Mouse (Mus musculus) bone marrow, adult 2 months (tissue): Measurements from ENCODE around the gene Efcab11. TPM values are rescaled to one million over a fixed set of nuclear protein-coding genes. Genes with fewer than 3 reads are reported as not detected.

Experiments used
- H3K27ac ChIP-seq: fragments of 200-500 bp; 2 replicates; pipeline ENCODE4 v1.5.1; 2012; ENCODE audit warnings: low read depth, mild to moderate bottlenecking, control low read depth, inconsistent platforms, low read length; ENCODE audit not compliant: control insufficient read depth, poor library complexity, insufficient read depth
- H3K4me1 ChIP-seq: fragments of 200-500 bp; 2 replicates; pipeline ENCODE4 v1.6.1; 2011; ENCODE audit warnings: low read length; ENCODE audit not compliant: control insufficient read depth, insufficient read depth
- H3K4me3 ChIP-seq: fragments of 200-500 bp; replicated peaks from 2 replicates; pipeline ENCODE3; 2011; ENCODE audit warnings: mild to moderate bottlenecking, low read depth, low read length, control low read depth; ENCODE audit not compliant: control insufficient read depth
- CTCF ChIP-seq: fragments of 200-500 bp; IDR thresholded peaks from 2 replicates; pipeline ENCODE4 v1.5.1; 2011; ENCODE audit warnings: low read length, control low read depth; ENCODE audit not compliant: control insufficient read depth, insufficient read depth
- POLR2A ChIP-seq: fragments of 200-500 bp; IDR thresholded peaks from 2 replicates; pipeline ENCODE4 v1.6.1; 2011; ENCODE audit warnings: low read depth, mild to moderate bottlenecking, control low read depth, low read length, borderline replicate concordance; ENCODE audit not compliant: control insufficient read depth
- WGBS: fragments of 180-500 bp; shearing (Covaris S2); methylation state at CpG from one replicate; pipeline ENCODE4 v1.1.7; 2018; 5-methylcytosine and 5-hydroxymethylcytosine counted together
- polyA plus RNA-seq: library from polyadenylated mRNA; stranded (reverse); fragments of >200 nt; gene quantifications from 2 replicates; pipeline ENCODE4 v1.2.4, GENCODE M21; 2011; ENCODE audit warnings: low replicate concordance; ENCODE audit not compliant: missing spikeins, insufficient read depth, insufficient read length

The Efcab11 gene
- polyA plus RNA-seq, 1 experiment: 7.1 TPM

DNA sequence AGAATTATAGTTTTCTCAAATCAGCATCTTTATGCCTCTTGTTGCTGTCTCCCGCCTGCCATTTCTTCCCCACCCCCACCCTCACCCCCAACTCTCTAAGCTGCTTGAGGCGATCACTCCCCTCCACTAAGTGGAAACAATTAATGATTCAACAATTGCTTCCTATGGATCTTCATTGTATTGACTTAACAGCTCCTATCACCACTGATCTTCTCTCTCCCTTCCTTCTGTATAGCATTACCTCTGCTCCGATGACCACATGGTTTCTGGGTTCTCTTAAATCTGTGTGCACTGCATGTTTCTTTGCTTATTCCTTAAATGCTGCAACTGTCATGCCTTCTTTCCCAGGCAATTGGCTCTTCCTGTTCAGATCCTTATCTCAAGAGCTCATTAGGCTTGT lies 120.2 kb downstream of the Efcab11 start:
- TF ChIP-seq POLR2A (no peak), CTCF (no peak)
- no peak overlapping the region for H3K4me3 ChIP-seq
- no peak overlapping the region for H3K27ac ChIP-seq
- 87% methylated on average over 3 of the region's 3 CpGs for WGBS
- H3K4me1 ChIP-seq: no peaks in the 10 kb centered on the region

DNA sequence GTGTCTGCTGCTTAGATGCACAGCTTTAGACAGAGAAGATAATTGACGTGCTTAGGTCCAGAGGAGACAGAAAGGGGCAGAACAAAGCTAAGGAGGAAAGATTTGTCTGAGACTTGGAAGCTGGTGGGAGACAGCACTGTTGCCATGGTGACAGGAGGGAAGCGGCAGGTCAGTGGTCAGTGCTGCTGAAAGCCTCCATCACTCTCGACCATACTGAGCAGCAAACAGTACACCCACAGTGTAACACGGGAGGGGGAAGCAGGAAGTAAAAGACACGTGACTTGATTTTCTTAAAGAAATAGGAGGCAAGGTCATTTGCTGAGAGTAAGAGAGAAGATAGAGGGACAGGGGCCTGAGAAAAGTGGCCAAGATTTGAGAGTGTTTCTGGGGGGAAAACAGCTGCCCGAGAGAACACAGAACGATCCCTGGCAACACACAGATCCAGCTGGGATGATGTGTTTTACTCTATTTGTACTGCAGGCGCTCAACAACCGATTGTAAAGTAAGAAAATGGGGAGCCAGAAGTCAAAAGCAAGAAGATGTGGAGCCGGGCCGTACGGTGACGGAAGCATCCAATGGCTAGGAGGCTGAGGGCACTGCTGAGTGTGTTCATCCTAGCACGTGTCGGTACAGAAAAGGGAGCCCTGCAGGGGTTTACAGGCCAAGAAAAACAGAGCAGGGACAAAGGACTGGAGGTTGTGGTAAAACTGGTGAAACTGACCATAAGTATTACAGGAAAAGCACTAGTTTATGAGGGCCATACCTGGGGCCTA lies 126.3 kb downstream of the Efcab11 start:
- 70% methylated on average over 15 of the region's 15 CpGs for WGBS
- no peaks in the 10 kb centered on the region for H3K4me1 ChIP-seq

DNA sequence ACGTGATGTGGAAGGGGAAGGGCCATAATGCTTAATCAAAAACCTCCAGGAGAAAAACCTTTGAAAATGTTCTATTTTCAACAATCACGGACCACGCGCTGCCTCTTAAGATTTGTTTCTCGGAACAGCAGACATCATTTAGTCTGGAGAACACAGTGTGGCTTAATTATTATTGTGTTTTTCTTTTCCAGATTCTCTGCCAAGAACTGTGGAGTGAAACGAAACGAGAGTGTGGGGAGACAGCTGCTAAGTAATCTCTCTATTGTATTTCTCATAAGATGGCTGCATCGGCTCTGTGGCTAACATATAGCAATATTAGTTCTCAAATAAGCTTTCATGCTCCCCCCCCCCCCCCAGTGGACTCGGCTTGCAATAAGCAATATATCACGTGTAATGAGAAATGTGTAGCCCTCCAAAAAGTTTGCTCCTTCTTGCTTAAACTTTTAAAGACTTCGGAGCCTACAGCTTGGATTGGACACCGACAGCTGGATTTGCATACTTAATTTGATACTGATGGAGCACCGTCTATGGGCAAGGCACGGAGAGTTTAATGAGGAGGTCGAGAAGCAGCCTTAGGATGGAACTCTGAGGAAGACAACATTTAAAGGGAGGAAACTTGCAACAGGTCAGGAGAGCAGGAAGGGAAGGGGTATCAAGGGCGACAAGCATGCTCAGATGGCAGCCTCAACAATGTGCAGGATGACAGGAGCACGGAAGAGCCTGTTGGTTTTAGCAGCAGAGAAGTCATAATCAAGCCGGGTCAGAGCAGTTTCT lies 127.1 kb downstream of the Efcab11 start:
- 82% methylated on average over 18 of the region's 18 CpGs for WGBS
- no peaks in the 10 kb centered on the region for H3K4me1 ChIP-seq
- no peak overlapping the region for H3K27ac ChIP-seq
- H3K4me3 ChIP-seq: no peak overlapping the region
- no peak for TF ChIP-seq POLR2A

More for the DNA sequence above, 126.3 kb downstream of the Efcab11 start:
- TF ChIP-seq CTCF: no peak
- no peak for TF ChIP-seq POLR2A
- Histone ChIP-seq H3K4me3 (no peak overlapping the region), H3K27ac (no peak overlapping the region)

DNA sequence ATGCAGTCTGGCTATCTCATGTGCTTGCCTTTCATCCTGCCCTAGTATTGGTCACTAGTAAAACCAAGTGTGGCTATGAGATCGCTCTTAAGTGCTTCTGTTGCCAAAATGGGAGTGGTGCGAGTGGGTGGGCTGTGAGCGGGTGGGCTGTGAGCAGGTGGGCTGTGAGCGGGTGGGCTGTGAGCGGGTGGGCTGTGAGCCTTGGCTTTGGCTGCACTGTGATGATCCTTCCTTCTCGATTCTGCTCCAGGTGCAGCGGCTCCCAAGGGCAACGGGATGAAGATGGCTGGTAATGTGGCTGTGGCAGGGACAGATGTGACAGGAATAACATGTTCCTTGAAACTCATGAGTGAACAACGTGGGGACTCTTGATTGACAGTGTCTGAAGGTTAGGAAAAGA lies 128.0 kb downstream of the Efcab11 start:
- TF ChIP-seq CTCF: no peak
- TF ChIP-seq POLR2A: no peak
- H3K27ac ChIP-seq: no peak overlapping the region
- no peaks in the 10 kb centered on the region for H3K4me1 ChIP-seq
- no peak overlapping the region for H3K4me3 ChIP-seq
- WGBS: 87% methylated on average over 9 of the region's 9 CpGs

DNA sequence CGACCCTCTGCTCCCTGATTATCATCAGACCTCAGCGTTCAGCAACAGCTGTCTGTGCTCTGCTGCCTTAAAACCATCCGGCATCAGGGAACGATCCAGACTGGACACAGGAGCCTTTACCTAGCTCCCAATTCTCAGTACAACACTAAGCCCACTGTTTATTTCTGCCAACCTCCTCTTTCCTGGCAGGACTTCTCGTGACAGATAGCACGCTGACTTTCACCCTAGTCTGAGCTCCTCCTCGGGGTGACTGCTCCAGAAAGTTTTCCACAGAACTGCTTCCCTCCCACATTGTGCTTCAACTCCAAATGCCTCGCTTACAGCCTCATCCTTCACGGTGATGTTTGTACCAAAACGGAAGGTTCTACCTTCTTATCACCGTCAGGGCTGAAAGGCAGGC lies 131.3 kb downstream of the Efcab11 start:
- Histone ChIP-seq H3K27ac (no peak overlapping the region), H3K4me3 (no peak overlapping the region), H3K4me1 (no peaks in the 10 kb centered on the region)
- TF ChIP-seq CTCF: no peak
- TF ChIP-seq POLR2A: no peak
- WGBS: 82% methylated on average over 11 of the region's 11 CpGs

DNA sequence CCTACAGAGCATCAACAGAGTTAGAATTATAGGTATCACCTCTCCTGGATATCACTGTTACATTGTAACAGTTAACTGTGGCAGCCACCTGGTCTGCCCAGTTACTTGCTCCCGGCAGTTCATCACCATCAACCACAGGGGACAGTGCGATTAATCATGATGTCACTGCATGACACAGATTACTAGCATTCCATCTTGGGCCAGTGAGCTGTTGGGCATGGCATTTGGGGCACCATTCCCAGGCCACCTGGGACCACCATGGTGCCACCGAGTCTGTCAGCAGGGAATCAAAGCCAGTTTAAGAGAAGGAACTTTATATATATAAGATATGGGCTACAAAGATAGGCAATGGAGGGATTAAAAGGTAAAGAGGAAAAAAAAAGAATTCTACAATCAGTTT lies 134.8 kb downstream of the Efcab11 start:
- Histone ChIP-seq H3K4me3 (no peak overlapping the region), H3K27ac (no peak overlapping the region), H3K4me1 (no peaks in the 10 kb centered on the region)
- no peak for TF ChIP-seq CTCF
- no peak for TF ChIP-seq POLR2A
- 76% methylated on average over 3 of the region's 3 CpGs for WGBS

DNA sequence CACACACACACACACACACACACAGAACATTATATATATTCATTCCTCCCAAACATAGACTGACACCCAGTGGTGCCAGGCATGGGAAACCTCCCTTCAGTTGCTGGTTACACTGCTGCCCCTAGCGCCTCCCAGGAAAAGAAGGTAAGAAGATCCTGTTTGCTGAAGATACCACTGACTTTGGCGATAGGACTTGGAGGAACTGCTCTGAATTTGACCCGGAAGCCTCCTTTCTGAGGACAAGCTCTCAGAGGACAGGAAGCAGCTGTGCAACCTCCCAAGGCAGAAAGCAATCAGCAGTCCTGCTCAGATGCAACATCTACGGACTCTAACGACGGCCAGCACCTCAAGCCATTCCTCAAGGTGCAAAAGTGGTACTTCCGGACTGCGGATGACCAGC lies 142.6 kb downstream of the Efcab11 start:
- WGBS: 27% methylated on average over 8 of the region's 8 CpGs
- TF ChIP-seq CTCF: 0 out of 2 replicates have a peak, but pooled peaks have one; percentile 6
- TF ChIP-seq POLR2A: no peak
- H3K27ac ChIP-seq: no peak overlapping the region
- peaks cover 2% of the 10 kb centered on the region for H3K4me1 ChIP-seq
- no peak overlapping the region for H3K4me3 ChIP-seq

DNA sequence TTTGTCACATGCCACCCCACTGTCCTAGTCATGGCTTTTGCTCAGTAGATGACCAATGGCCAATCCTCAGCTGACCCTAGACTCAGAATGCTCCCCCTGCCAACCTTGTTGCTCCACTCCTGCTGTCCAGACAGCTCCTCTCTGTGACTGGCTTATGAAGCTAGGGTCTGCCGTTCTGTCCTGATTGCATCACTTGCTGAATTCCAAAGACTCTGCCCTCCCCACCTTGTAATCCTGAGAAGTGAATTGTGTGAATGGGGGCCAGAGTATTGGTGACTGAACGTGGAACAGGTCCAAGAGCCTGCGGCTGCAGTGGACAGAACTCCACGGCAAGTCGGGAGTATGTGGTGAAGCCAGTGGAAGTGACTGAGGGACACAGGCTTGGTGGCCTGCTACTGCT lies 145.0 kb downstream of the Efcab11 start:
- no peak for TF ChIP-seq POLR2A
- WGBS: 73% methylated on average over 5 of the region's 5 CpGs
- H3K4me3 ChIP-seq: no peak overlapping the region
- peaks cover 2% of the 10 kb centered on the region for H3K4me1 ChIP-seq
- no peak overlapping the region for H3K27ac ChIP-seq

DNA sequence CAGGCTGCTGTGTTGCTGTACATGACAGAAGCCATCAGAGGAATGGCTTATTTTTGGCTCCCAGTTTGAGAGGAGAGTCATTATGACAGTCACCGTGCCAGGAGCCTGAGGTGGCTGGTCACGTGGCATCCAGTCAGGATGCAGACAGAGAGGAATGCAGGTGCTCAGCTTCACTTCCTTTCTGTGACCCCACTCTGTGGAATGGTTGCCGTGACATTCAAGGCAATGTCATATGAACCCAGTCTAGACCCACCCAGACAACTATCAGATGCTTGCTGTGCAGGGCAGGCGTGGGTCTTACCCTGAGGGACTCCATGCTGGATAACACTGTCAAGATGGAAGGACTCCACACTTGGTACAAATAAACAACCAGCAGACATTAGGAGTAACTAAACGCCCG lies 146.0 kb downstream of the Efcab11 start:
- H3K4me3 ChIP-seq: no peak overlapping the region
- WGBS: 79% methylated on average over 6 of the region's 6 CpGs
- no peak for TF ChIP-seq CTCF
- TF ChIP-seq POLR2A: no peak
- H3K4me1 ChIP-seq: peaks cover 2% of the 10 kb centered on the region
- no peak overlapping the region for H3K27ac ChIP-seq

DNA sequence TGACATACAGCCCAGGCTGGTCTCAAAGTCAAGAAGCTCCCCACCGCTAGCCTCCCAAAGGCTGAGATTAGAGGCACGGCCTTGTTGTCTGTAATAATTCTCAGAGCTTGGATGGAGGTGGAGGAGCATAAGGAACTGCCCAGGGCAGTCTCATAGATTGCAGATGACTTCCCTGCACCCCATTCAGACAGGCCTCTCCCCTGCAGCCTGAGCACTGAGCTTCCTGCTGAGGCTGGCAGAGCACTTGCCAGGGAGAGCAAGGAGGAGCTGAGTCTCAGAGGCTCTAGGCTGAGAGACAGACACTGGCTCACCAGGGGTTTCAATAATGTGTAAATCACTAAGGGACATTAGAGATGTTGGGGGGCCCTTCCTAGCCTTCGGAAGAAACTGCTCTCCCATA lies 147.3 kb downstream of the Efcab11 start:
- WGBS: 79% methylated on average over 3 of the region's 3 CpGs
- no peak overlapping the region for H3K4me3 ChIP-seq
- TF ChIP-seq POLR2A: no peak
- no peak for TF ChIP-seq CTCF

More for the DNA sequence above, 147.3 kb downstream of the Efcab11 start:
- H3K4me1 ChIP-seq: peaks cover 2% of the 10 kb centered on the region
- no peak overlapping the region for H3K27ac ChIP-seq
